Mouse (Mus musculus): ENCODE results near the gene Foxa3.

- TF ChIP-seq CTCF (IDR thresholded peaks at IDR 0.05; ENCODE audit: low read depth, low read length) (no peak), POLR2A (IDR thresholded peaks at IDR 0.05; ENCODE audit: extremely low read depth, insufficient read depth, low read length) (no peak)
Measured at GRCm38 (mm10) chr7:18978381-18978780, 45.0 kb downstream of the Foxa3 start.
